Mouse (Mus musculus) CH12.LX (cell line): ENCODE results near the gene Olig1. TPM values are rescaled to one million over a fixed set of nuclear protein-coding genes. Genes with fewer than 3 reads are reported as not detected.

Source experiments
- DNase-seq: peaks from one replicate; pipeline ENCODE4 v3.0.0-alpha.2; 2013; ENCODE audit errors: extremely low read depth
- H3K27ac ChIP-seq: 2 replicates; pipeline ENCODE4 v1.5.1; 2012; ENCODE audit warnings: low read depth, mild to moderate bottlenecking, control low read depth, moderate library complexity; ENCODE audit not compliant: insufficient read depth
- H3K27me3 ChIP-seq: replicated peaks from 2 replicates; pipeline ENCODE3; 2012; ENCODE audit warnings: inconsistent platforms
- H3K36me3 ChIP-seq, 2 experiments: replicated peaks in 1 of 2; 2 replicates each; pipeline versions ENCODE3 to v1.6.1; 2012; ENCODE audit warnings: inconsistent platforms in 1 of 2, low read length in 1 of 2, mild to moderate bottlenecking in 1 of 2, mixed read lengths in 1 of 2, moderate library complexity in 1 of 2; ENCODE audit not compliant: control insufficient read depth in 1 of 2, insufficient read depth in 1 of 2
- H3K4me1 ChIP-seq, 2 experiments: 2 replicates each; pipeline ENCODE4 v1.6.1; 2012; ENCODE audit warnings: inconsistent platforms in 1 of 2, moderate library complexity in 1 of 2; ENCODE audit not compliant: insufficient read depth in 2 of 2, control insufficient read depth in 1 of 2
- H3K4me2 ChIP-seq: 2 replicates; pipeline ENCODE4 v1.6.1; 2012; ENCODE audit warnings: low read depth, mild to moderate bottlenecking, control low read depth; ENCODE audit not compliant: poor library complexity, insufficient read depth, severe bottlenecking
- H3K4me3 ChIP-seq, 3 experiments: fragments of 150-350 bp in 1 of 3; sonication (generic) in 1 of 3; replicated peaks in 1 of 3; 2 replicates each; pipeline versions ENCODE3 to v1.5.1; 2011 to 2012; ENCODE audit warnings: low read depth in 2 of 3, low read length in 2 of 3, mild to moderate bottlenecking in 2 of 3, moderate library complexity in 2 of 3, control low read depth in 1 of 3, improper control_type of control experiment in 1 of 3, inconsistent platforms in 1 of 3, mixed read lengths in 1 of 3; ENCODE audit not compliant: poor library complexity in 1 of 3
- H3K79me2 ChIP-seq: replicated peaks from 2 replicates; pipeline ENCODE4 v1.6.1; 2012; ENCODE audit warnings: mild to moderate bottlenecking, moderate library complexity; ENCODE audit not compliant: control insufficient read depth, poor library complexity, insufficient read depth, severe bottlenecking; ENCODE audit errors: extremely low read depth
- H3K9ac ChIP-seq: 2 replicates; pipeline ENCODE4 v1.6.1; 2012; ENCODE audit warnings: low read depth, mild to moderate bottlenecking, control low read depth, moderate library complexity; ENCODE audit not compliant: insufficient read depth
- H3K9me3 ChIP-seq: replicated peaks from 2 replicates; pipeline ENCODE3; 2012; ENCODE audit warnings: low read length, inconsistent platforms, mixed read lengths
- CTCF ChIP-seq, 2 experiments: IDR thresholded peaks in 1 of 2; conservative IDR thresholded peaks in 1 of 2; 2 replicates each; pipeline ENCODE4 v1.5.1; 2011 to 2012; ENCODE audit warnings: low read depth in 2 of 2, low read length in 2 of 2, improper control_type of control experiment in 1 of 2, inconsistent platforms in 1 of 2, mild to moderate bottlenecking in 1 of 2, moderate library complexity in 1 of 2
- ELF1 ChIP-seq: IDR thresholded peaks from 2 replicates; pipeline ENCODE4 v1.6.1; 2014; ENCODE audit warnings: low read depth, mild to moderate bottlenecking, inconsistent platforms, low read length, improper control_type of control experiment
- EP300 ChIP-seq: IDR thresholded peaks from 2 replicates; pipeline ENCODE4 v1.6.1; 2011; ENCODE audit warnings: low read length, improper control_type of control experiment
- GABPA ChIP-seq: IDR thresholded peaks from 2 replicates; pipeline ENCODE4 v1.6.1; 2012; ENCODE audit warnings: low read depth, low read length, improper control_type of control experiment, inconsistent platforms; ENCODE audit not compliant: insufficient replicate concordance
- IRF4 ChIP-seq: IDR thresholded peaks from 2 replicates; pipeline ENCODE4 v1.6.1; 2014; ENCODE audit warnings: low read depth, mild to moderate bottlenecking, inconsistent platforms, low read length, improper control_type of control experiment
- NRF1 ChIP-seq: IDR thresholded peaks from 2 replicates; pipeline ENCODE4 v1.6.1; 2014; ENCODE audit warnings: low read depth, mild to moderate bottlenecking, inconsistent platforms, low read length, improper control_type of control experiment, moderate library complexity
- PAX5 ChIP-seq: IDR thresholded peaks from 2 replicates; pipeline ENCODE4 v1.6.1; 2012; ENCODE audit warnings: low read length, inconsistent platforms, mixed read lengths
- POLR2A ChIP-seq: IDR thresholded peaks from 2 replicates; pipeline ENCODE4 v1.6.1; 2011; ENCODE audit warnings: low read depth, mild to moderate bottlenecking, improper control_type of control experiment, low read length
- SIN3A ChIP-seq: IDR thresholded peaks from 2 replicates; pipeline ENCODE4 v1.6.1; 2012; ENCODE audit warnings: low read length, improper control_type of control experiment, inconsistent platforms
- USF1 ChIP-seq: IDR thresholded peaks from 2 replicates; pipeline ENCODE4 v1.6.1; 2014; ENCODE audit warnings: low read depth, mild to moderate bottlenecking, inconsistent platforms, low read length, improper control_type of control experiment
- ZKSCAN1 ChIP-seq: IDR thresholded peaks from 2 replicates; pipeline ENCODE4 v1.6.1; 2012; ENCODE audit warnings: low read depth, inconsistent platforms, low read length, improper control_type of control experiment, borderline replicate concordance
- ZNF384 ChIP-seq: IDR thresholded peaks from 2 replicates; pipeline ENCODE4 v1.6.1; 2012; ENCODE audit warnings: low read depth, low read length, improper control_type of control experiment, inconsistent platforms
- dilution Hi-C: fragments of 300-500 bp; cut with MboI; formaldehyde crosslinking; loops from 2 replicates; pipeline ENCODE4 v1.14.3; 2020; ENCODE audit warnings: low sequenced_read_pairs; ENCODE audit not compliant: extremely low pct_unique_long_range_greater_than_20kb, extremely low pct_ligation_motif_present
- in situ Hi-C: fragments of 300-500 bp; cut with MboI; formaldehyde crosslinking; loops from 3 replicates; pipeline ENCODE4 v1.14.3; 2019; ENCODE audit warnings: low sequenced_read_pairs, low pct_ligation_motif_present, low pct_unique_long_range_greater_than_20kb, mixed read lengths
- polyA plus RNA-seq: library from polyadenylated mRNA; unstranded; fragments of >175 nt; gene quantifications from 2 replicates; pipeline ENCODE4 v1.2.1, GENCODE M21; 2012; ENCODE audit warnings: low read depth; ENCODE audit not compliant: insufficient read length
- total RNA-seq, 2 experiments: library from RNA; depleted of rRNA; stranded (reverse); fragments of 300-350 nt in 1 of 2; fragments of >200 nt in 1 of 2; gene quantifications; 2 replicates each; pipeline ENCODE4 v1.2.3; 2012 to 2014

Gene Olig1
- total and polyA plus RNA-seq, 3 experiments, result not detected

- no peaks in the 10 kb centered on the region for H3K9me3 ChIP-seq
- no peaks in the 10 kb centered on the region for H3K4me1 ChIP-seq
- peaks cover 86% of the 10 kb centered on the region for H3K27me3 ChIP-seq
- no peak overlapping the region for H3K9ac ChIP-seq
- no peaks in the 10 kb centered on the region for H3K36me3 ChIP-seq
- H3K79me2 ChIP-seq, result no peaks in the 10 kb centered on the region
- dilution Hi-C loops, result no loop called here
- no peak overlapping the region for H3K27ac ChIP-seq
- TF ChIP-seq GABPA, result no peak
- no peak for TF ChIP-seq USF1
- TF ChIP-seq IRF4, result no peak
- no peak for TF ChIP-seq ZNF384
- no peak for TF ChIP-seq CTCF (conservative IDR thresholded peaks at IDR 0.05 in 1 of 2, IDR thresholded peaks at IDR 0.05 in 1 of 2; ENCODE audit: low read depth in 2 of 2, low read length in 2 of 2)
- TF ChIP-seq SIN3A, result no peak
- TF ChIP-seq POLR2A, result no peak
- no peak for TF ChIP-seq PAX5
- no peak for TF ChIP-seq ZKSCAN1
- in situ Hi-C loops, result no loop called here
- DNase-seq, result no peak
- H3K4me3 ChIP-seq, result no peak overlapping the region
- no peak overlapping the region for H3K4me2 ChIP-seq
Measured at GRCm38 (mm10) chr16:91320191-91320590, 50.6 kb downstream of the Olig1 start.

GRCm38 (mm10) chr16:91320608-91321007 lies 51.0 kb downstream of the Olig1 start:
- dilution Hi-C loops, result no loop called here
- H3K4me2 ChIP-seq, result no peak overlapping the region

More at GRCm38 (mm10) chr16:91320608-91321007, 51.0 kb downstream of the Olig1 start:
- Histone ChIP-seq H3K36me3 (no peaks in the 10 kb centered on the region), H3K27ac (no peak overlapping the region), H3K79me2 (no peaks in the 10 kb centered on the region), H3K9ac (no peak overlapping the region), H3K4me3 (no peak overlapping the region), H3K4me1 (no peaks in the 10 kb centered on the region), H3K9me3 (peaks cover 3% of the 10 kb centered on the region), H3K27me3 (peaks cover 86% of the 10 kb centered on the region)
- in situ Hi-C loops, result no loop called here
- no peak for DNase-seq
- TF ChIP-seq ZNF384 (no peak), EP300 (no peak), NRF1 (no peak), CTCF (conservative IDR thresholded peaks at IDR 0.05 in 1 of 2, IDR thresholded peaks at IDR 0.05 in 1 of 2; ENCODE audit: low read depth in 2 of 2, low read length in 2 of 2) (no peak), ELF1 (no peak)
- TF ChIP-seq, all 38 proteins: peak for 0

Other genes with a start within 250 kb of the Olig1 start
- gene Paxbp1, start 225.2 kb upstream of the Olig1 start, total RNA-seq (2012; rRNA removed), result 38.5 and 39.4 TPM in 2 replicates
- 74.4 and 96.9 TPM in 2 replicates for gene Paxbp1, start 225.2 kb upstream of the Olig1 start, total RNA-seq (2014; rRNA removed)
- 69.7 and 77.1 TPM in 2 replicates for gene Paxbp1, start 225.2 kb upstream of the Olig1 start, polyA plus RNA-seq
- not detected in 2 replicates for gene 4932438H23Rik, start 174.7 kb upstream of the Olig1 start, total RNA-seq (2012; rRNA removed)
- gene 4932438H23Rik, start 174.7 kb upstream of the Olig1 start, total RNA-seq (2014; rRNA removed), result not detected in 2 replicates
- gene 4932438H23Rik, start 174.7 kb upstream of the Olig1 start, polyA plus RNA-seq, result not detected in 2 replicates
- gene Olig2, start 44.3 kb upstream of the Olig1 start, total RNA-seq (2012; rRNA removed), result not detected in 2 replicates
- gene Olig2, start 44.3 kb upstream of the Olig1 start, total RNA-seq (2014; rRNA removed), result not detected in 2 replicates
- gene Olig2, start 44.3 kb upstream of the Olig1 start, polyA plus RNA-seq, result not detected in 2 replicates
- gene Ifnar2, start 103.0 kb downstream of the Olig1 start, total RNA-seq (2012; rRNA removed), result 25.5 and 34.9 TPM in 2 replicates
- 32.0 and 33.1 TPM in 2 replicates for gene Ifnar2, start 103.0 kb downstream of the Olig1 start, total RNA-seq (2014; rRNA removed)
- 33.7 and 34.5 TPM in 2 replicates for gene Ifnar2, start 103.0 kb downstream of the Olig1 start, polyA plus RNA-seq
- gene Gm21970, start 121.9 kb downstream of the Olig1 start, total RNA-seq (2012; rRNA removed), result not detected in 2 replicates
- gene Gm21970, start 121.9 kb downstream of the Olig1 start, total RNA-seq (2014; rRNA removed), result not detected in 2 replicates
- gene Gm21970, start 121.9 kb downstream of the Olig1 start, polyA plus RNA-seq, result not detected in 2 replicates
- gene Il10rb, start 136.4 kb downstream of the Olig1 start, total RNA-seq (2012; rRNA removed), result 27.5 and 32.1 TPM in 2 replicates
- gene Il10rb, start 136.4 kb downstream of the Olig1 start, total RNA-seq (2014; rRNA removed), result 34.8 and 36.1 TPM in 2 replicates
- 35.6 and 37.9 TPM in 2 replicates for gene Il10rb, start 136.4 kb downstream of the Olig1 start, polyA plus RNA-seq
- 32.1 and 32.8 TPM in 2 replicates for gene Ifnar1, start 215.5 kb downstream of the Olig1 start, total RNA-seq (2012; rRNA removed)
- gene Ifnar1, start 215.5 kb downstream of the Olig1 start, total RNA-seq (2014; rRNA removed), result 34.9 and 40.3 TPM in 2 replicates
- gene Ifnar1, start 215.5 kb downstream of the Olig1 start, polyA plus RNA-seq, result 40.1 and 49.4 TPM in 2 replicates